Mouse (Mus musculus) kidney, postnatal 10 days (tissue): Measurements from ENCODE around the gene Tex52.

ENCODE experiments used
- DNase-seq: peaks from one replicate; pipeline ENCODE4 v3.0.0; 2021; ENCODE audit warnings: mixed read lengths

Gene Tex52

GRCm38 (mm10) chr6:128381254-128381653, 6.0 kb downstream of the Tex52 start:
- DNase-seq = no peak

- no peak for DNase-seq
Observed at GRCm38 (mm10) chr6:128383752-128384151, 8.5 kb downstream of the Tex52 start.

- no peak for DNase-seq
Observed at GRCm38 (mm10) chr6:128385026-128385425, 9.8 kb downstream of the Tex52 start.

GRCm38 (mm10) chr6:128389185-128389584, 13.9 kb downstream of the Tex52 start:
- DNase-seq = no peak

- DNase-seq = no peak
Observed at GRCm38 (mm10) chr6:128390683-128391082, 15.4 kb downstream of the Tex52 start.

GRCm38 (mm10) chr6:128397574-128398261, 22.5 kb downstream of the Tex52 start:
- DNase-seq = peak; percentile 66

GRCm38 (mm10) chr6:128398996-128399395, 23.7 kb downstream of the Tex52 start, which contains the start of gene Nrip2:
Gene Nrip2, plus strand, starts transcription at chr6:128399296.
- DNase-seq = no peak

- peak; percentile 73 for DNase-seq
Observed at GRCm38 (mm10) chr6:128399421-128400185, 24.3 kb downstream of the Tex52 start.

GRCm38 (mm10) chr6:128404708-128405107, 29.5 kb downstream of the Tex52 start:
- DNase-seq = no peak

GRCm38 (mm10) chr6:128408544-128409125, 33.4 kb downstream of the Tex52 start:
- DNase-seq = no peak

- no peak for DNase-seq
Observed at GRCm38 (mm10) chr6:128410305-128410704, 35.0 kb downstream of the Tex52 start.

GRCm38 (mm10) chr6:128411115-128411514, 35.9 kb downstream of the Tex52 start:
- DNase-seq = peak; percentile 86

- no peak for DNase-seq
Observed at GRCm38 (mm10) chr6:128416169-128416568, 40.9 kb downstream of the Tex52 start.

GRCm38 (mm10) chr6:128418076-128418475, 42.8 kb downstream of the Tex52 start:
- DNase-seq = no peak

GRCm38 (mm10) chr6:128421036-128421435, 45.8 kb downstream of the Tex52 start:
- DNase-seq = no peak

- no peak for DNase-seq
Observed at GRCm38 (mm10) chr6:128421480-128421879, 46.2 kb downstream of the Tex52 start.

GRCm38 (mm10) chr6:128423496-128424268, 48.4 kb downstream of the Tex52 start:
- no peak for DNase-seq

GRCm38 (mm10) chr6:128424269-128425019, 49.2 kb downstream of the Tex52 start, which contains the start of gene Itfg2:
Gene Itfg2, minus strand, starts transcription at chr6:128424931.
- peak; percentile 97 for DNase-seq

GRCm38 (mm10) chr6:128425046-128425445, 49.8 kb downstream of the Tex52 start:
- DNase-seq = no peak

- no peak for DNase-seq
Observed at GRCm38 (mm10) chr6:128427571-128427970, 52.3 kb downstream of the Tex52 start.

- DNase-seq = no peak
Observed at GRCm38 (mm10) chr6:128429300-128429699, 54.0 kb downstream of the Tex52 start.

- DNase-seq = no peak
Observed at GRCm38 (mm10) chr6:128429826-128430225, 54.6 kb downstream of the Tex52 start.
